Mouse (Mus musculus) activated CD4-positive, CD25-positive, alpha-beta regulatory T cell, adult 4 months (primary cell): ENCODE results near the gene Cbx2. TPM values are rescaled to one million over a fixed set of nuclear protein-coding genes. Genes with fewer than 3 reads are reported as not detected.

Experiments
- ATAC-seq: one replicate; pipeline ENCODE4 v1.8.0; 2017
- polyA plus RNA-seq, 2 experiments: library from polyadenylated mRNA; unstranded; fragments of 100-300 nt; shearing (Covaris generic); gene quantifications; one replicate each; pipeline ENCODE4 v1.2.1; 2017

Gene Cbx2
- polyA plus RNA-seq, 2 experiments from 2014 or later: 1.1 to 1.4 TPM

- no peak for ATAC-seq
Observed at GRCm38 (mm10) chr11:119043273-119043540, 20.4 kb downstream of the Cbx2 start.

GRCm38 (mm10) chr11:119043761-119044550, 21.2 kb downstream of the Cbx2 start:
- no peak for ATAC-seq

- ATAC-seq: no peak
Observed at GRCm38 (mm10) chr11:119044551-119045337, 22.0 kb downstream of the Cbx2 start.

GRCm38 (mm10) chr11:119046601-119047245, 24.0 kb downstream of the Cbx2 start:
- ATAC-seq: no peak

- no peak for ATAC-seq
Observed at GRCm38 (mm10) chr11:119047261-119048132, 24.7 kb downstream of the Cbx2 start.

GRCm38 (mm10) chr11:119048133-119048510, 25.4 kb downstream of the Cbx2 start:
- no peak for ATAC-seq

GRCm38 (mm10) chr11:119050361-119050760, 27.6 kb downstream of the Cbx2 start:
- ATAC-seq: no peak

GRCm38 (mm10) chr11:119051426-119051825, 28.7 kb downstream of the Cbx2 start:
- ATAC-seq: no peak

GRCm38 (mm10) chr11:119051927-119052660, 29.3 kb downstream of the Cbx2 start:
- ATAC-seq: peak; percentile 33

GRCm38 (mm10) chr11:119052661-119053256, 30.0 kb downstream of the Cbx2 start:
- ATAC-seq: no peak

- ATAC-seq: peak; percentile 89
Observed at GRCm38 (mm10) chr11:119053257-119053670, 30.5 kb downstream of the Cbx2 start.

GRCm38 (mm10) chr11:119053738-119054350, 31.1 kb downstream of the Cbx2 start:
- no peak for ATAC-seq

- ATAC-seq: no peak
Observed at GRCm38 (mm10) chr11:119054351-119055345, 31.9 kb downstream of the Cbx2 start.

- no peak for ATAC-seq
Observed at GRCm38 (mm10) chr11:119055571-119056131, 32.9 kb downstream of the Cbx2 start.

GRCm38 (mm10) chr11:119056301-119057211, 33.8 kb downstream of the Cbx2 start:
- ATAC-seq: no peak

GRCm38 (mm10) chr11:119057291-119057690, 34.5 kb downstream of the Cbx2 start:
- ATAC-seq: no peak

- ATAC-seq: no peak
Observed at GRCm38 (mm10) chr11:119058041-119058995, 35.6 kb downstream of the Cbx2 start.
